Mouse (Mus musculus) cerebellum, postnatal 36 days (tissue): Measurements from ENCODE around the gene Cmip.

Experiments used
- DNase-seq, 2 experiments: peaks; one replicate each; pipeline ENCODE4 v3.0.0; 2021 to 2022; ENCODE audit warnings: mixed read lengths in 2 of 2

Gene Cmip

DNA sequence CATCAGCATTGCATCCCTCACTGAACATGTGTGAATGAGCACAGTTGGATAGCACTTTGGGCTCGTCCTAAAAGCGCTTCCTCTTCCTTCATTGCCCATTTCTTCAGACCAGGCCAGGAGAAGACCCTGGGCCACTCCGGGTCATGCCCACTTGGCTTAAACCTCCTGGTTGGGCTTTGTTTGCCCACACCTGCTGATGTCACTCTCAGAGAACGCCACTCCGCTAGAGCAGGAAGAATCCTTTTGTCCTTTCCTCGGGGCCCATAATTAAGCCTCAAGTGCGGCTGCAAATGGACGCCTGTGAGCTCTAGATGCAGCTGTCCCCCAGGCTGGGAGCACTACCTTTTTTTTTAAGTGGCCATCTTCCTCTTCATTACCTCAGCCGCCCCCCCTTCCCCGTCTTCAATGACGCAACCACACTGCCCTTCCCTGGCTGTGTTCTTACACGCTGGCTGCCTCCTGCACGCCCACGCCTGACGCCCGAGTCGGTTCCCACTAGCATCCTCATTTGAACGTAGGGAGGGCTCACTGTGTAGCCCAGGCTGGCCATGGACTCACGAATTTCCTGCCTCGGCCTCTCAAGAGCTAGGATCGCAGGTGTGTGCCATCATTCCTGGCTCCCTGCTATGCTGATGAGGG lies 171.8 kb downstream of the Cmip start:
- DNase-seq = no peak

DNA sequence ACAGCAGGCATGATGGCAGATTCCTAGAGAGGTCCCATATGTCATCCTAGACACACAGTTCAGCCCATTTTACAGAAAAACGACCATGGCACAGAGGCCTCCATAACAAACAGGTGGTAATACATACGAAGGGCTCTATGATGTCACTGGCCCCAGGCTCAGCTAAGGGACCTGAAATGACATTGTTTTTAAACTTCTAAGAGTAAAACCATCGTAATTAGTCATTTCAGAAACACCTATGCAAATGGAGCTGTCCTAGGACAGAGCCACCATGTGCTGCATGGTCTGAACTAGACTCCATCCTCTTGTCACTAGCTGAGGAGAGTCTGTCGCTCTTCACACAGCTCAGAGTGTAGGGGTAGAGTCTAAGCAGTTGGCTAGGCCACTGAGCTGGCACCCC lies 173.8 kb downstream of the Cmip start:
- no peak for DNase-seq

GRCm38 (mm10) chr8:117431554-117431953 lies 174.7 kb downstream of the Cmip start:
- DNase-seq = no peak

GRCm38 (mm10) chr8:117432111-117432510 lies 175.2 kb downstream of the Cmip start:
- no peak for DNase-seq

DNA sequence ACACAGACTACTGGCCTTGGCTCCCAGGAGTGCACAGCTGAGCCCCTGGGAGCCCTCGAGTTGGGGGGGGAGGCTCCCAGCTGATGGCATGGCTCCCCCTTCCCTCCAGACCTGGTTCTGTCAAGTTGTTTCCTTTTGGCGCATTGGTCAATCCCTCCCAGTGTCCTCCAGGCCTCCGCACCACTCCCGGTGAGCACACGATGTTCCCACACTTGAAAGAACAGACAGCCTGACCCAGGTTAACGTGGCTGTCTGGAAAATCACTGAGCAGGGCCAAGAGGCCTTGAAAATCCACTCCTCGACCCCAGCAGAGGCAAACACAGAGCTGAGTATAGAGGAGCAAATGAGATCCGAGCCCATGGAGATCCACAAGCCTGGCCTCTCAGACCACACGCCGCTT lies 177.1 kb downstream of the Cmip start:
- DNase-seq = no peak

DNA sequence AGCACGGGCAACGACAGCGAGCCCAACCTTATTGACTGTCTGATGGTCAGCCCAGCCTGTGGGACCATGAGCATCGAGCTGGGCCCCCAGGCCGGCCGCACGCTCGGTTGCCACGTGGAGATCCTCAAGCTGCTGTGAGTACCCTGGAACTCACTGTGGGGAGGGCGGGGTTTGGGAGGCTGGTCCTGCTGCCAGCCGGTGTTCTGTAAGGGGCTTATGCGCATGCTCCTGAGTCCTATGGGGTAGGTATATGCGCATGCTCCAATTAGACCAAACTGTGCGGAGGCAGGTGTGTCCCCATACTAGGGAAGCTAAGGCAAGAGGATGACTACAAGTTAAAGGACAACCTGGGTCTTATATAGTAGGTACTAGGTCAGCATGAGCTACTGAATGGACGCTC lies 179.9 kb downstream of the Cmip start:
- DNase-seq = no peak

DNA sequence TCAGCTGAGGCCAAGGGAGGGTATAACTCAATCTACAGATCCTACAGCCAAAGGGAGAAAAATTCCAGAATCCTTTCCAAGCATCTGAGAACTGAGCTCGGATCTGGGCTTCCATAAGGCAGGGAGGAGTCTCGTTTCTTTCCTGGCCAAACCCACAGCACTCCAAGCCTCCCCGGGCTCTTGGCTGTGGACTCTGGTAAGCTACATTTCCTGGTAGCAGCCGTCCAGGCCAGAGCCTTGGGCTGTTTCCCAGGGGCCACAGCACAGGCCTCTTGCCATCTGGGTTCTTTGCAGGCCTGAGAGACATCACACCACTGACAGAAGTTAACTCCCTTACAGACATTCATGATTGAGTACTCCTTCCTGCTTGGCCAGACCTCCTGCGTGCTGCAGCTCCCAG lies 180.8 kb downstream of the Cmip start:
- peak; percentile 60 to 68 for DNase-seq

DNA sequence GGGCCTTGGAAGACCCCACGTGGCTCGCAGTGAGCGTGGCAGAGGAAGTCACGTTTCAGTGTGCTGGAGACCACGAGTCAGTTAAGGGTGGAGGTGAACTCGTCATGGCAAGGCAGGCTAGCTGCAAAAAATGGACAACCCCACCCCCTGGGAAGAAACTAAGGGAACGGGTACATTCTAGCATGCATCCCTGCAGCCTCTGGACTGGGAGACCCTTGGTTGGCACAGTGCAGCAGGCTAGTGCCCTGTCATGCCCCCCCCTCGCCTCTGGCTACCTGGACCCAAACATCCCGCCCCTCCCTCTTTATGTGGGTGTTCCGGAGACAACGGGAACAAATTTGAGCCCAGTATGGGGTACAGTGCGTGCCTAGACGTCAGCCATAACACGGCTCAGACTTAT lies 183.5 kb downstream of the Cmip start:
- DNase-seq = no peak

GRCm38 (mm10) chr8:117440759-117441158 lies 183.9 kb downstream of the Cmip start:
- no peak for DNase-seq

GRCm38 (mm10) chr8:117445507-117445906 lies 188.6 kb downstream of the Cmip start:
- no peak for DNase-seq

GRCm38 (mm10) chr8:117446344-117446997 lies 189.6 kb downstream of the Cmip start:
- no peak for DNase-seq

- DNase-seq = no peak
These were observed 194.2 kb downstream of the Cmip start for GRCm38 (mm10) chr8:117451072-117451471.

- DNase-seq = no peak
These were observed 197.1 kb downstream of the Cmip start for GRCm38 (mm10) chr8:117453974-117454373.

DNA sequence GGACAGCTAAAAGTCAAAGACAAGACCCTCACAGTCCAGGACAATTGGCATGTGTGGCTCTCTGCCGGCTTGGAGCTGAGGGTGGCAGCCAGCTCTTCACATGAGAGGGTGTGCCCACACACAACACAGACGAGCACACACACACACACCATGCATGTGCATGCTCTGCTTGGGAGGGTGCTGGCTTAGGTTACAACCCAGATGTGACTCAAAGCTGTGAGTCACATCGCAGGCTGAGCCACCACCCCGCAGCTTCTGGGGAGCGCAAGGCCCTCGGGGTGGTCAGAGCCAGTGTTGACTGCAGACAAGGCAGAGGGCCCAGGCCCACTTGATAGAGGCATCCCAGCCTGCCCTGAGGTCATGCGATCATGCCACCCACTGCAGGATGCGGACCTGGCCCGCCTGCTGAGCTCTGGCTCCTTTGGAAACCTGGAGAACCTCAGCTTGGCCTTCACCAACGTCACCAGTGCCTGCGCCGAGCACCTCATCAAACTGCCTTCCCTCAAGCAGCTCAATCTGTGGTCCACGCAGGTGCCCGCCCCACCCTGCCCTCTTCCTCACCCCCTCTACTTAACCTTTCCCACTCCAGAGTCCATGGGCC lies 197.8 kb downstream of the Cmip start:
- no peak for DNase-seq

- DNase-seq = no peak
These were observed 198.8 kb downstream of the Cmip start for GRCm38 (mm10) chr8:117455701-117456100.

DNA sequence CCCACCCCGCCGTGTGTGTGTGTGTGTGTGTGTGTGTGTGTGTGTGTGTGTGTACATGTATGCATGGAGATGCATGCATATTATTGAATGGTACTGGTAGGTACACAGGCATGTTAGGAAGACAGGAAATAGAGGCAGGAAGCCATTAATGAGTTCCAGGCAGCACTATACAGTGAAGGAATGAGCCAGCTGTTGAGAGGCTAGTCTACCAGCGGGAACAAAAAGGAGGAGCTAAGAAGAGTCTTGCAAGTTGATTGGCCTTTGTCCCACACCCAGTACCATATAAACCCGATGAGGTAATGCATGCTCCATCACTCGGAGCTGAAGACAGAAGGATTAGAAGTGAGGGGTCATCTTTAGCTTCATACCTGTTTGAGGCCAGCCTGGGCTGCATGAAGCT lies 201.6 kb downstream of the Cmip start:
- DNase-seq = no peak

GRCm38 (mm10) chr8:117462701-117463284 lies 205.9 kb downstream of the Cmip start:
- no peak for DNase-seq

- DNase-seq = no peak
These were observed 207.7 kb downstream of the Cmip start for GRCm38 (mm10) chr8:117464525-117464924.

GRCm38 (mm10) chr8:117465250-117465649 lies 208.4 kb downstream of the Cmip start:
- peak; percentile 38 to 60 for DNase-seq

DNA sequence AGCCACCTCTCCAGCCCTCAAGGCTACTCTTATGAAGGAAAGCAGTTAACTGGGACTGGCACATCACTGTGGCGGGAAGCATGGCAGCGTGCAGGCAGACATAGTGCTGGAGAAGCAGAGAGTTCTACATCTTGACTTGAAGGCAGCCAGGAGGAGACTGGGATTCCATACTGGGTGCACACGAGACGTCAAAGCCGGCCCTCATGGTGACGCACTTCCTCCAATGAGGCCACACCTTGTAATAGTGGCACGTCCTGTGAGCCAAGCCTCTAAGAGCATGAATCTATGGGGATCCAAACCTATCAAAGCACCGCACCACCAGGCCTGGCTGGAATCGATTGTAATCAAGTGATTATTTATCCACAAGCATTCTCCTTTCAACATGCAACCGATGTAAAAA lies 210.6 kb downstream of the Cmip start:
- no peak for DNase-seq

GRCm38 (mm10) chr8:117469431-117470341 lies 212.8 kb downstream of the Cmip start:
- no peak for DNase-seq

- DNase-seq = peak; percentile 49 to 52
These were observed 213.5 kb downstream of the Cmip start for GRCm38 (mm10) chr8:117470342-117470781.

DNA sequence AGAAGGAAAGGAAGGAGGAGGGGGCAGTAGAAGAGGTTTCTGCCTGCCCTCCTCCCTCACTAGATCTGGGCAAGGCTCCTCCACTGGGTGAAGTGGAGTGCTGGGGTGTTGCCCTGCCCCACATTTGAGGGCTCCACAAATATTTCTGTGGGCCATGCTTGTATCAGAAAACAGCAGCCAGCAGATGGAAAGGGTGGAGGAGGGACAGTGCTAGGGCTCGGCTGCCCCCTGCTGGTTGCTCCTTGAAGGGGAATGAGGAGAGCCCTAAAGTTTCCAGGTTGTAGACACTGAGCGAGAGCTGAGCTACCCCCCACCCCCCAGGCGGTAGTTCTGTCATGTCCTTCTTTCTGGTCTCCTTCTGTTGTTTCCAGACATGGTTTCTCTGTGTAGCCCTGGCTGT lies 214.3 kb downstream of the Cmip start:
- peak; percentile 55 to 61 for DNase-seq
